Mouse (Mus musculus): ENCODE data around the gene Gstm6. TPM values are rescaled to one million over a fixed set of nuclear protein-coding genes. Genes with fewer than 3 reads are reported as not detected.
"Not testable (repeated sequence)": the region's sequence is repeated elsewhere in the genome, so short reads cannot be mapped to it uniquely, and the experiment has no call there.

The Gstm6 gene
- total RNA-seq, 2 experiments from 2014 or later = not detected

- peak; percentile 95 for ATAC-seq (ENCODE audit: poor library complexity, severe bottlenecking)
These were observed 47.6 kb downstream of the Gstm6 start, which contains the start of gene Gstm5 for GRCm38 (mm10) chr3:107895720-107896569. Gene Gstm5, plus strand, starts transcription at chr3:107895821.

GRCm38 (mm10) chr3:107895194-107895719, 48.3 kb downstream of the Gstm6 start:
- no peak for ATAC-seq (ENCODE audit: poor library complexity, severe bottlenecking)

GRCm38 (mm10) chr3:107889236-107889635, 54.3 kb downstream of the Gstm6 start:
- ATAC-seq (ENCODE audit: poor library complexity, severe bottlenecking) = not testable (repeated sequence)

Other genes starting within 250 kb of the Gstm6 start
- 49.1 and 52.5 TPM in 2 replicates for gene Ahcyl1, start 247.2 kb downstream of the Gstm6 start, total RNA-seq (2015)
- gene Ahcyl1, start 247.2 kb downstream of the Gstm6 start, total RNA-seq (2017) = 25.1 and 33.2 TPM in 2 replicates
- gene Csf1, start 183.3 kb downstream of the Gstm6 start, total RNA-seq (2015) = 14.7 and 15.4 TPM in 2 replicates
- 6.5 and 6.9 TPM in 2 replicates for gene Csf1, start 183.3 kb downstream of the Gstm6 start, total RNA-seq (2017)
- not detected in 2 replicates for gene Eps8l3, start 66.5 kb downstream of the Gstm6 start, total RNA-seq (2015)
- gene Eps8l3, start 66.5 kb downstream of the Gstm6 start, total RNA-seq (2017) = not detected in 2 replicates
- 4.7 and 15.4 TPM in 2 replicates for gene Gstm5, start 47.9 kb downstream of the Gstm6 start, total RNA-seq (2015)
- 2.5 and 3.5 TPM in 2 replicates for gene Gstm5, start 47.9 kb downstream of the Gstm6 start, total RNA-seq (2017)
- 1.5 and 1.9 TPM in 2 replicates for gene Gstm7, start 11.9 kb downstream of the Gstm6 start, total RNA-seq (2015)
- gene Gstm7, start 11.9 kb downstream of the Gstm6 start, total RNA-seq (2017) = 0.44 and 0.45 TPM in 2 replicates
- gene Gstm3, start 25.5 kb upstream of the Gstm6 start, total RNA-seq (2015) = not detected in 2 replicates
- not detected in 2 replicates for gene Gstm3, start 25.5 kb upstream of the Gstm6 start, total RNA-seq (2017)
- gene Gstm2, start 42.7 kb upstream of the Gstm6 start, total RNA-seq (2015) = 0.62 TPM in 1 of 2 replicates, not detected in the other
- gene Gstm2, start 42.7 kb upstream of the Gstm6 start, total RNA-seq (2017) = 0.44 TPM in 1 of 2 replicates, not detected in the other
- 320 and 346 TPM in 2 replicates for gene Gstm1, start 74.2 kb upstream of the Gstm6 start, total RNA-seq (2015)
- gene Gstm1, start 74.2 kb upstream of the Gstm6 start, total RNA-seq (2017) = 156 and 179 TPM in 2 replicates
- 8.0 and 10.1 TPM in 2 replicates for gene Gstm4, start 101.1 kb upstream of the Gstm6 start, total RNA-seq (2015)
- gene Gstm4, start 101.1 kb upstream of the Gstm6 start, total RNA-seq (2017) = 6.5 and 12.1 TPM in 2 replicates
- 16.3 and 20.9 TPM in 2 replicates for gene Ampd2, start 142.9 kb upstream of the Gstm6 start, total RNA-seq (2015)
- gene Ampd2, start 142.9 kb upstream of the Gstm6 start, total RNA-seq (2017) = 21.8 and 23.1 TPM in 2 replicates
- not detected in 2 replicates for gene Gnat2, start 149.0 kb upstream of the Gstm6 start, total RNA-seq (2015)
- not detected in 2 replicates for gene Gnat2, start 149.0 kb upstream of the Gstm6 start, total RNA-seq (2017)
- 136 and 146 TPM in 2 replicates for gene Gnai3, start 202.4 kb upstream of the Gstm6 start, total RNA-seq (2015)
- 154 and 160 TPM in 2 replicates for gene Gnai3, start 202.4 kb upstream of the Gstm6 start, total RNA-seq (2017)
- gene Gpr61, start 211.1 kb upstream of the Gstm6 start, total RNA-seq (2015) = not detected in 2 replicates
- not detected in 2 replicates for gene Gpr61, start 211.1 kb upstream of the Gstm6 start, total RNA-seq (2017)
- 1.4 and 3.3 TPM in 2 replicates for gene Amigo1, start 242.6 kb upstream of the Gstm6 start, total RNA-seq (2015)
- gene Amigo1, start 242.6 kb upstream of the Gstm6 start, total RNA-seq (2017) = 1.4 and 2.2 TPM in 2 replicates

Measured in megakaryocyte, adult 5-6 weeks (primary cell).